Mouse (Mus musculus) small intestine, adult 2 months (tissue): ENCODE results near the gene Scg3.

Experiments used
- CTCF ChIP-seq: fragments of 200-500 bp; IDR thresholded peaks from 2 replicates; pipeline ENCODE4 v1.5.1; 2012; ENCODE audit warnings: low read depth, mild to moderate bottlenecking, control low read depth, inconsistent platforms, low read length, moderate library complexity, mixed read lengths; ENCODE audit not compliant: insufficient replicate concordance, insufficient read length; ENCODE audit errors: extremely low read depth
- POLR2A ChIP-seq: fragments of 200-500 bp; IDR thresholded peaks from 2 replicates; pipeline ENCODE4 v1.6.1; 2012; ENCODE audit warnings: low read depth, mild to moderate bottlenecking, control low read depth, inconsistent platforms, low read length, moderate library complexity

DNA sequence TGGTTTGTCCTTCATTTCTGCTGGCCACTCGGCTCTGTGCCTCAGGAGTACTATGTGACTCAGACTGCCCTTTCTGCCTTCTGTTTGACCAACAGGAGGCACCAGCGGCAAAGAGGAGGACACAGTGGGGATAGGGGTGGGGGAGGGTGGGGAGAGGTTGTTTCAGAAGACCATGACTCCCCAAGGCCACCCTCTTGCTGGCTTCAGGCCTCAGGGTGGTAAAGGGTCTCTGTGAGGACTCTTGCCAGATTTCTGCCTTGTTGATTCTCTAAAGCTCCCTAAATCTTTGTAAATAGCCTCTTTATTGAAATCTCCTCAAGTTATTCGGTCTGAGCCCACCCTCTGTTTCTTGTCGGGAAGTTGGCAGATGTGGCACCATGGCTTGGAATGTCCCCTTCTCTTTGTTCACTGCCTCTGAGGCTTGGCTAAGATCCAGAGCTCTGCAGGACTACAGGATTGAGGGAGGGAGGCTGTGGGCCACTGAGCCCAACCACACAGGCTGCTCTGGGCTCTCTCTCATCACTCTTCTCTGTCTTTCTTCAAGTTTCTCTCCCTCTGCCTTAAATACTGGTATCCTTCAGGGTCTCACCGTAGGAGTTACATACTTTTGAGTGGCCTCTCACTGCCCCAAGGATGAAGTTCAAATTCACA lies 84.5 kb downstream of the Scg3 start:
- TF ChIP-seq CTCF (no peak), POLR2A (no peak)
